Comparison of ENCODE assay signal across 8 mouse cellular contexts in genomic region chr11:102754416-102754815, GRCm38 (mm10). TPM values are rescaled to one million over a fixed set of nuclear protein-coding genes. Genes with fewer than 3 reads are reported as not detected.
DNase-seq lines count a peak whose midpoint lies in the region; ATAC-seq and TF ChIP-seq lines count a peak whose summit lies in the region.

No protein-coding gene starts in this region.

- TF ChIP-seq CTCF in hindbrain, postnatal 0 days (IDR thresholded peaks at IDR 0.05; ENCODE audit: low read depth): no peak

- H3K4me3 ChIP-seq in kidney, embryonic 14.5 days (ENCODE audit: low read length): no peak overlapping the region
- peak overlapping the region; percentile 16; the same call in 1 of the 2 replicates for H3K4me3 ChIP-seq in embryonic facial prominence, embryonic 14.5 days (ENCODE audit: low read depth, low read length)
- no peak overlapping the region for H3K4me3 ChIP-seq in hindbrain, postnatal 0 days (ENCODE audit: low read length)
- H3K4me3 ChIP-seq in neural tube, embryonic 13.5 days: 0 out of 2 replicates have a peak overlapping the region, but pooled peaks have one; percentile 3

- H3K4me2 ChIP-seq in kidney, embryonic 14.5 days (replicated peaks; ENCODE audit: low read depth, low read length): peak overlapping the region; percentile 13
- peak overlapping the region; percentile 41 for H3K4me2 ChIP-seq in embryonic facial prominence, embryonic 14.5 days (ENCODE audit: low read depth, low read length)
- H3K4me2 ChIP-seq in hindbrain, postnatal 0 days (ENCODE audit: low read depth, low read length): peak overlapping the region; percentile 31; the same call in 1 of the 2 replicates
- H3K4me2 ChIP-seq in neural tube, embryonic 13.5 days: peak overlapping the region; percentile 41

- no peaks in the 10 kb centered on the region for H3K36me3 ChIP-seq in kidney, embryonic 14.5 days (ENCODE audit: control insufficient read depth, insufficient read depth, low read length)
- H3K36me3 ChIP-seq in embryonic facial prominence, embryonic 14.5 days (ENCODE audit: control insufficient read depth, insufficient read depth, low read length): no peaks in the 10 kb centered on the region
- H3K36me3 ChIP-seq in hindbrain, postnatal 0 days (ENCODE audit: insufficient read depth, low read length): no peaks in the 10 kb centered on the region
- no peaks in the 10 kb centered on the region for H3K36me3 ChIP-seq in neural tube, embryonic 13.5 days

- H3K27me3 ChIP-seq in kidney, embryonic 14.5 days (ENCODE audit: control insufficient read depth, insufficient read depth, low read length): 0 out of 2 replicates have a peak, but pooled peaks cover 4% of the 10 kb centered on the region
- H3K27me3 ChIP-seq in embryonic facial prominence, embryonic 14.5 days (replicated peaks; ENCODE audit: control insufficient read depth, insufficient read depth, low read length): no peaks in the 10 kb centered on the region
- H3K27me3 ChIP-seq in hindbrain, postnatal 0 days (ENCODE audit: insufficient read depth, low read length): no peaks in the 10 kb centered on the region
- H3K27me3 ChIP-seq in neural tube, embryonic 13.5 days: no peaks in the 10 kb centered on the region

- no peaks in the 10 kb centered on the region for H3K9me3 ChIP-seq in kidney, embryonic 14.5 days (ENCODE audit: control insufficient read depth, low read length)
- H3K9me3 ChIP-seq in embryonic facial prominence, embryonic 14.5 days (ENCODE audit: control insufficient read depth, low read length): no peaks in the 10 kb centered on the region
- H3K9me3 ChIP-seq in hindbrain, postnatal 0 days (ENCODE audit: low read length): no peaks in the 10 kb centered on the region
- H3K9me3 ChIP-seq in neural tube, embryonic 13.5 days: no peaks in the 10 kb centered on the region

- no peak for DNase-seq in kidney, postnatal 4 days
- DNase-seq in embryonic facial prominence, embryonic 14.5 days (ENCODE audit: low spot score): no peak
- peak; percentile 48 for DNase-seq in hindbrain, postnatal 0 days (ENCODE audit: low spot score)
- DNase-seq in layer of hippocampus, adult 8-10 months (ENCODE audit: low spot score in 2 of 2): no peak
- no peak for DNase-seq in left cerebral cortex, postnatal 36 days (ENCODE audit: low spot score in 2 of 2)
- DNase-seq in kidney, postnatal 14 days: no peak

- no peak overlapping the region for H3K27ac ChIP-seq in kidney, embryonic 14.5 days (ENCODE audit: low read depth, low read length)
- peak overlapping the region; percentile 61; the same call in 1 of the 2 replicates for H3K27ac ChIP-seq in embryonic facial prominence, embryonic 14.5 days (replicated peaks; ENCODE audit: low read depth, low read length)
- H3K27ac ChIP-seq in hindbrain, postnatal 0 days: peak overlapping the region; percentile 7; the same call in 1 of the 2 replicates
- H3K27ac ChIP-seq in neural tube, embryonic 13.5 days (replicated peaks): peak overlapping the region; percentile 71

- WGBS in kidney, embryonic 14.5 days: 38% methylated on average over 4 of the region's 4 CpGs
- WGBS in embryonic facial prominence, embryonic 14.5 days: 22% methylated on average over 4 of the region's 4 CpGs
- 20% methylated on average over 4 of the region's 4 CpGs for WGBS in hindbrain, postnatal 0 days
- WGBS in neural tube, embryonic 13.5 days: 33% methylated on average over 4 of the region's 4 CpGs

- H3K4me1 ChIP-seq in kidney, embryonic 14.5 days (ENCODE audit: control insufficient read depth, insufficient read depth, low read length): peaks cover 9% of the 10 kb centered on the region
- H3K4me1 ChIP-seq in embryonic facial prominence, embryonic 14.5 days (ENCODE audit: control insufficient read depth, insufficient read depth, low read length): peaks cover 15% of the 10 kb centered on the region
- H3K4me1 ChIP-seq in hindbrain, postnatal 0 days (ENCODE audit: insufficient read depth, low read length): peaks cover 16% of the 10 kb centered on the region
- H3K4me1 ChIP-seq in neural tube, embryonic 13.5 days (replicated peaks): peaks cover 34% of the 10 kb centered on the region

- H3K9ac ChIP-seq in kidney, embryonic 14.5 days (ENCODE audit: low read depth, low read length): peak overlapping the region; percentile 32; the same call in 1 of the 2 replicates
- peak overlapping the region; percentile 42 for H3K9ac ChIP-seq in embryonic facial prominence, embryonic 14.5 days (ENCODE audit: low read depth, low read length)
- H3K9ac ChIP-seq in hindbrain, postnatal 0 days (replicated peaks; ENCODE audit: low read length): no peak overlapping the region
- peak overlapping the region; percentile 48 for H3K9ac ChIP-seq in neural tube, embryonic 13.5 days

- intact Hi-C loops in left cerebral cortex, postnatal 36 days (cut with DNase I): no loop called here

- no peak for ATAC-seq in kidney, embryonic 14.5 days (ENCODE audit: low FRiP score, low TSS enrichment)
- 0 out of 2 replicates have a peak, but pooled peaks have one; percentile 4 for ATAC-seq in embryonic facial prominence, embryonic 14.5 days (ENCODE audit: low read depth)
- 0 out of 2 replicates have a peak, but pooled peaks have one; percentile 39 for ATAC-seq in hindbrain, postnatal 0 days
- ATAC-seq in neural tube, embryonic 13.5 days (ENCODE audit: low read depth): no peak; the same call in 1 of the 2 replicates

RNA-seq across cellular contexts. Expression of gene Adam11, which starts 6.8 kb away (rescaled TPM):
- 3.5 and 7.8 TPM in 2 replicates for polyA plus RNA-seq in kidney, embryonic 14.5 days (2014; fragmentation: Nextera tagmentation; extraction: Ambion mirVana)
- 8.1 and 9.3 TPM in 2 replicates for polyA plus RNA-seq in embryonic facial prominence, embryonic 14.5 days (2014; fragmentation: Nextera tagmentation; extraction: Ambion mirVana)
- 33.1 and 34.5 TPM in 2 replicates for total RNA-seq in hindbrain, postnatal 0 days (2014; rRNA removed)
- polyA plus RNA-seq in hindbrain, postnatal 0 days (2015; fragmentation: Nextera tagmentation; extraction: Ambion mirVana): 17.2 and 17.8 TPM in 2 replicates
- 40.1 and 47.0 TPM in 2 replicates for polyA plus RNA-seq in neural tube, embryonic 13.5 days (2015; fragmentation: Nextera tagmentation; extraction: Ambion mirVana)
- 100 to 1,000 TPM; 168 to 220 (median 192) TPM for total RNA-seq in layer of hippocampus, adult 8-10 months (2022)
- 100 to 1,000 TPM; 129 to 139 TPM for total RNA-seq in left cerebral cortex, postnatal 36 days (2021)

RNA-seq across cellular contexts. Expression of gene Ccdc43, which starts 56.8 kb away (rescaled TPM):
- polyA plus RNA-seq in kidney, embryonic 14.5 days (2014; fragmentation: Nextera tagmentation; extraction: Ambion mirVana): 52.7 and 55.4 TPM in 2 replicates
- polyA plus RNA-seq in embryonic facial prominence, embryonic 14.5 days (2014; fragmentation: Nextera tagmentation; extraction: Ambion mirVana): 41.1 and 47.9 TPM in 2 replicates
- total RNA-seq in hindbrain, postnatal 0 days (2014; rRNA removed): 16.6 and 22.5 TPM in 2 replicates
- polyA plus RNA-seq in hindbrain, postnatal 0 days (2015; fragmentation: Nextera tagmentation; extraction: Ambion mirVana): 28.1 and 30.7 TPM in 2 replicates
- 33.4 and 43.0 TPM in 2 replicates for polyA plus RNA-seq in neural tube, embryonic 13.5 days (2015; fragmentation: Nextera tagmentation; extraction: Ambion mirVana)
- total RNA-seq in layer of hippocampus, adult 8-10 months (2022): 10 to 100 TPM; 29.3 to 32.2 (median 30.1) TPM
- total RNA-seq in left cerebral cortex, postnatal 36 days (2021): 10 to 100 TPM; 25.9 to 27.0 TPM

Comparison
In these comparisons a context has a peak if more than half of its experiments do, and no peak if none do; other contexts are left out.
1. ATAC-seq: peak in embryonic facial prominence, embryonic 14.5 days (single experiment) and hindbrain, postnatal 0 days (single experiment); none in kidney, embryonic 14.5 days (single experiment) and neural tube, embryonic 13.5 days (single experiment).
2. H3K4me3 ChIP-seq: peak in embryonic facial prominence, embryonic 14.5 days (single experiment) and neural tube, embryonic 13.5 days (single experiment); none in kidney, embryonic 14.5 days (single experiment) and hindbrain, postnatal 0 days (single experiment).
3. Peak in every context shown above with its lines, with median percentiles within 50 percentile points of each other: H3K4me2 ChIP-seq.